Mouse (Mus musculus): ENCODE measurements around the gene Casc4. TPM values are rescaled to one million over a fixed set of nuclear protein-coding genes. Genes with fewer than 3 reads are reported as not detected.

Casc4 gene
- total and polyA plus RNA-seq, 3 experiments, result 2.9 to 10.8 (median 7.8) TPM

DNA sequence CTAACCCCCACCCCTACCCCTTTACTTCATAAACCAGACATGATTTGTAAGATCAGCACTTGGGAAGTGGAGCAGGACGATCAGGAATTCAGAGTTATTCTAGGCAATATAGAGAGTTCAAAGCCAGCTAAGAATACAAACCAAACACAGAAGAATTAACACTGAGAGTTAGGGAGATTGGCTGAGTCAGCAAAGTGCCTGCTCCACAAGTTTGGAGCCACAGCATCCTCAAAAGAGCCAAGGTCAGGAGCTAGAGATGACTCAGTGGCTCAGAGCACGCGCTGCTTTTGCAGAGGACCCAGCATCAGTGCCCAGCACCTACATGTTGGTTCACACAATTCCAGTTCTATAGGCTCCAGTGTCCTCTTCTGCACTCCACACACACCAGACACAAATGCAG is 76.6 kb downstream of the Casc4 start:
- Histone ChIP-seq H3K4me1 (ENCODE audit: control insufficient read depth, insufficient read depth, low read length) (no peaks in the 10 kb centered on the region), H3K79me2 (replicated peaks; ENCODE audit: control insufficient read depth, insufficient read depth, low read length) (no peaks in the 10 kb centered on the region), H3K9ac (ENCODE audit: low read depth, low read length) (no peak overlapping the region), H3K27ac (no peak overlapping the region), H3K27me3 (ENCODE audit: control insufficient read depth, insufficient read depth, low read length) (no peaks in the 10 kb centered on the region), H3K4me3 (no peak overlapping the region), H3K36me3 (ENCODE audit: control insufficient read depth, insufficient read depth, low read length) (no peaks in the 10 kb centered on the region)
- TF ChIP-seq POLR2A (IDR thresholded peaks at IDR 0.05; ENCODE audit: insufficient read depth, low read depth, low read length), result no peak
- TF ChIP-seq EP300 (IDR thresholded peaks at IDR 0.05; ENCODE audit: insufficient read depth, low read depth, low read length), result no peak
- TF ChIP-seq CTCF (IDR thresholded peaks at IDR 0.05), result no peak
- DNase-seq, result no peak
- WGBS, result 65% methylated on average over 3 of the region's 3 CpGs
- intact Hi-C loops (cut with DNase I), result no loop called here

DNA sequence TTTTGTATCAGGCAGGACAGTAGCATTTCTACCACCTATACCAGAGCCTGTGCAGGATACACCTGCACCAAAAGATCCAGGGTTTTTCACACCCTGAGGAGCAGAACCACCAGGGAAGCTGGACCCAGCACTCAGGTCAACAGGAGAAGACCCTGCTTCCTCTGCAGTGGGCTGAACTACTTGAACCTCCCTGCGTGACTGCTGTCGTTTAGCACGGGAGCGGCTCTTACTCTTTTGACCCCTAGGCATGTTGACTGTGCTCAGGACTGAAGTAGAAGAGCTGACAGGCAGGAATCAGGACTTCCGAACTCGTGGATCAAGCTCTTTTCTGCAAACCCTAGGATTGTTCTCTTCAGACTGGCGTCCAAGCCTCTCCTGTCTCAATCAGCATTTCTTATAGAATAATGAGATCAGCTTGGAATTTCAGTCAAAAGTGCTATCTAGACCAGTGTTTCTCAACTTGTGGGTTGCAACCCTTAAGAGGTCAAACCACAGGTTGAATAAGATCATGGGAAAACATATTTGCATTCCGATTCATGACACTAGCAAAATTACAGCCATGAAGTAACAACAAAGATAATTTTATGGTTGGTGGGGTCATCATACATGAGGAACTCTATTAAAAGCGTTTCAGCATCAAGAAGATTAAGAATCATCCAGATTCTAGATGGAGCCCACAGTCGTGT is 88.3 kb downstream of the Casc4 start:
- peak overlapping the region; percentile 55 for H3K9ac ChIP-seq (ENCODE audit: low read depth, low read length)
- H3K27me3 ChIP-seq (ENCODE audit: control insufficient read depth, insufficient read depth, low read length), result no peaks in the 10 kb centered on the region
- DNase-seq, result peak; percentile 2 to 18
- TF ChIP-seq EP300 (IDR thresholded peaks at IDR 0.05; ENCODE audit: insufficient read depth, low read depth, low read length), result no peak
- TF ChIP-seq CTCF (IDR thresholded peaks at IDR 0.05), result no peak
- TF ChIP-seq POLR2A (IDR thresholded peaks at IDR 0.05; ENCODE audit: insufficient read depth, low read depth, low read length), result no peak
- 17% methylated on average over 10 of the region's 10 CpGs for WGBS
- intact Hi-C loops (cut with DNase I), result loop anchor here (1.0 to 5.0 kb wide), 2 partner anchors 72 to 448 kb away; partner anchors contain the start of gene Eif3j1
- H3K4me1 ChIP-seq (ENCODE audit: control insufficient read depth, insufficient read depth, low read length), result peaks cover 11% of the 10 kb centered on the region
- peaks cover 2% of the 10 kb centered on the region; the same call in 1 of the 2 replicates for H3K79me2 ChIP-seq (replicated peaks; ENCODE audit: control insufficient read depth, insufficient read depth, low read length)
- peak overlapping the region; percentile 97 for H3K4me3 ChIP-seq
- peak overlapping the region; percentile 98 for H3K27ac ChIP-seq
- H3K36me3 ChIP-seq (ENCODE audit: control insufficient read depth, insufficient read depth, low read length), result peaks cover 8% of the 10 kb centered on the region; the same call in 1 of the 2 replicates

DNA sequence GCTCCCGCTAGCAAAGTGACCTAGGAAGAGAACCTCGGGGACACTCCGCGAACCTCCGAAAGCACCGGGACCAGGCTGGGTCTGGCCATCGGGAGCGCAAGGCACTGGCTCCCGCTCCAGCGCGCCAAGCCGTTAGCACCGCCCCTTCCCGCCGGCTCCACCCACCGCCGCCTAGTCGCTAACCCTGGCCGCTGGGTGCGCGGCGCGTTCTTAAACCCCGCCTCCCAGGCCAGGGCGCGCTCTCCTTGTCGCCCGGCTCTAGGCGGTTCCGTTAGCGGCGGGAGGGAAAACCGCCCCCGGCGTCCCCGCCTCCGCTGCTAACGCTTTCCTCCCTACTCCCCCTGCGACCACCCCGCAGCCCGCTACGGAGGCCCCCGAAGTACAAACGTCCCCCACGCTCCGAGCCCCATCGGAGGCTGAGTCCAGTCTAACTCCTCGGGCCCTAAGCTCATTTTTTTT is 89.0 kb downstream of the Casc4 start, which contains the start of the genes Ctdspl2 and Mageb3:
TSS of gene Ctdspl2 (plus strand) at position 237 of the 459 bp plus-strand sequence.
TSS of gene Mageb3 (minus strand) at position 328 of the 459 bp plus-strand sequence.
- peaks cover 2% of the 10 kb centered on the region; the same call in 1 of the 2 replicates for H3K79me2 ChIP-seq (replicated peaks; ENCODE audit: control insufficient read depth, insufficient read depth, low read length)
- peaks cover 8% of the 10 kb centered on the region; the same call in 1 of the 2 replicates for H3K36me3 ChIP-seq (ENCODE audit: control insufficient read depth, insufficient read depth, low read length)
- H3K9ac ChIP-seq (ENCODE audit: low read depth, low read length), result peak within 1 kb of the TSS; percentile 86
- no peaks in the 10 kb centered on the region for H3K27me3 ChIP-seq (ENCODE audit: control insufficient read depth, insufficient read depth, low read length)
- peak within 1 kb of the TSS; percentile 97 for H3K4me3 ChIP-seq
- intact Hi-C loops (cut with DNase I), result loop anchor here (1.0 to 5.0 kb wide), 2 partner anchors 72 to 448 kb away; partner anchors contain the start of gene Eif3j1
- H3K27ac ChIP-seq, result peak within 1 kb of the TSS; percentile 98
- DNase-seq, result peak; percentile 99
- TF ChIP-seq POLR2A (IDR thresholded peaks at IDR 0.05; ENCODE audit: insufficient read depth, low read depth, low read length), result peak; percentile 63
- TF ChIP-seq EP300 (IDR thresholded peaks at IDR 0.05; ENCODE audit: insufficient read depth, low read depth, low read length), result peak; percentile 15; the same call in 1 of the 2 replicates
- peak; percentile 48 for TF ChIP-seq CTCF (IDR thresholded peaks at IDR 0.05)
- WGBS, result under 1% methylated on average over 48 of the region's 48 CpGs
- H3K4me1 ChIP-seq (ENCODE audit: control insufficient read depth, insufficient read depth, low read length), result peaks cover 11% of the 10 kb centered on the region

DNA sequence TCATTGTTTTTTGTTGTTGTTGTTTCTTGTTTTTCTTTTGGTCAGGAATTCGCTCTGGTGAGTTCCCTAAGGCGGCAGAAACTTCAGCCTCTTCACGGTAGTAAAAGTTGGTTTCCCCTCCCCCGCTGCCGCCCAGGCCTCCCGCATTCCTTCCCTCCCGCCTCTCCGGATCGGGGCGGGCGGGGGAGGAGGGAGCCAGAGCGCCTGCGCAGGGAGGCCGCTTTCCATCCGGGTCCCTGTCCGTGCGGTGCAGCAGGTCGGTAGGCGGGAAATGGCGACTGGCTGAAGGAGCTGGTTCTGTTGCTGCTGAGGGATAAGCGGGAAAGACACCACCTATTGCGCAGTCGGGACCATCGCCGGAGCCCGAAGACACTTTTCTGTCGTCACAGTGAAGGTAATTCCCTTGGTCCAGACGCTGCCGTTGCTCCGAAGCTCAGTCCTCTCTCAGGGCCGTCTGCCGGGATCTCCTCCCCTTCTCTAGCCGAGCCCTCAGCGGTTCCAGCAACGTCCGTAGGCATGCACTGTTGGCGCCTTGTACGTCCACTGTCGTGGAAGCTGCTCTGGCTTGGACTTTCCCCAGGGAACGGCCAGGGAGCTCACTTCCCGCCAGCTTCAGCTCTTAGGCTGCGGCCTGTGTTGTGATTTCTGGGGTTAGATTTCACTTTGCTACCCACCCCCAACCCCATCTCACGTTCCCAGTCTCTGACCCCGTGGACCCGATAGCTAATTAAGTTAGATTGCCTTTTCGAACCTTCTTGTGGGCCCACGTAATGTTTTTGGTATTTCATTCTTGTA is 89.7 kb downstream of the Casc4 start:
- Histone ChIP-seq H3K4me1 (ENCODE audit: control insufficient read depth, insufficient read depth, low read length) (peaks cover 11% of the 10 kb centered on the region), H3K9ac (ENCODE audit: low read depth, low read length) (peak overlapping the region; percentile 86), H3K79me2 (replicated peaks; ENCODE audit: control insufficient read depth, insufficient read depth, low read length) (peaks cover 2% of the 10 kb centered on the region; the same call in 1 of the 2 replicates), H3K27me3 (ENCODE audit: control insufficient read depth, insufficient read depth, low read length) (no peaks in the 10 kb centered on the region), H3K36me3 (ENCODE audit: control insufficient read depth, insufficient read depth, low read length) (peaks cover 8% of the 10 kb centered on the region; the same call in 1 of the 2 replicates), H3K27ac (peak overlapping the region; percentile 98), H3K4me3 (peak overlapping the region; percentile 97)
- TF ChIP-seq POLR2A (IDR thresholded peaks at IDR 0.05; ENCODE audit: insufficient read depth, low read depth, low read length) (peak; percentile 88), EP300 (IDR thresholded peaks at IDR 0.05; ENCODE audit: insufficient read depth, low read depth, low read length) (no peak), CTCF (IDR thresholded peaks at IDR 0.05) (no peak)
- intact Hi-C loops (cut with DNase I), result loop anchor here (5.0 kb wide), 1 partner anchor 71 kb away; the partner anchor contains the start of gene Eif3j1
- WGBS, result under 1% methylated on average over 47 of the region's 47 CpGs
- DNase-seq, result peak; percentile 95 to 97

DNA sequence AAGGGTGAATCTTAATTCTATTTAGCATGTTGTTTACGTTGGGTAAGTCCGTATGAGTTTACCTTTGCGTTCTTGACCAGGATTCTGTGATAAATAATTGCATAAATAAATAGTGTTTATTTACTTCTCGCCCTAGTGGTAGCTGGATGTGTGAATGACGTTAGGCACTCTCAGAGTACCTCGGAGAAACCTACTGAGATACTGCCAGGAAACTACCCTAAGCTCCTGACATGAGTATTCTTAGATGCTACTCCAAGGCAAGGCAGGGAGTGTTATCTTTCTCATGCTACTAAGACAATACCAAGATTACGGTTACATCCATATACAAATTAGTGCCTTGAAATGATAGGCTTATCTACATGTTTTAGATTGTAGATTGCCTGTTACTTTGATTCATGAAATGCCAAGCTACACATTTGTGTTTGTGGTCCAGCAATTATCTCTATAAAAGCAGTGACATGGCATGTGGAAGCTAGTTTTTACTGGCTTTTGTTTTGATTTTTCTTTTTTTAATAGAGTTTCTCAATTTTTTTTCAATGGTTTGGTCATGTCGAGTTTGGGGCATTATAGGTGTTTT is 90.5 kb downstream of the Casc4 start:
- Histone ChIP-seq H3K4me1 (ENCODE audit: control insufficient read depth, insufficient read depth, low read length) (peaks cover 11% of the 10 kb centered on the region), H3K36me3 (ENCODE audit: control insufficient read depth, insufficient read depth, low read length) (peaks cover 8% of the 10 kb centered on the region; the same call in 1 of the 2 replicates), H3K79me2 (replicated peaks; ENCODE audit: control insufficient read depth, insufficient read depth, low read length) (peaks cover 2% of the 10 kb centered on the region; the same call in 1 of the 2 replicates), H3K27me3 (ENCODE audit: control insufficient read depth, insufficient read depth, low read length) (no peaks in the 10 kb centered on the region), H3K4me3 (peak overlapping the region; percentile 97), H3K27ac (peak overlapping the region; percentile 98; the same call in 1 of the 2 replicates), H3K9ac (ENCODE audit: low read depth, low read length) (no peak overlapping the region; the same call in 1 of the 2 replicates)
- DNase-seq, result no peak
- TF ChIP-seq POLR2A (IDR thresholded peaks at IDR 0.05; ENCODE audit: insufficient read depth, low read depth, low read length), result no peak
- 0 out of 2 replicates have a peak, but pooled peaks have one; percentile 2 for TF ChIP-seq CTCF (IDR thresholded peaks at IDR 0.05)
- 3% methylated on average over 8 of the region's 8 CpGs for WGBS
- intact Hi-C loops (cut with DNase I), result loop anchor here (5.0 kb wide), 1 partner anchor 70 kb away; the partner anchor contains the start of gene Eif3j1

Other genes with a start within 250 kb of the Casc4 start
- 100 to 1,000 TPM; 124 to 245 TPM for gene Frmd5, start 59.9 kb upstream of the Casc4 start, total RNA-seq (2021)
- gene Frmd5, start 59.9 kb upstream of the Casc4 start, polyA plus RNA-seq (2012; rRNA removed), result 197 and 281 TPM in 2 replicates
- gene Ctdspl2, start 89.0 kb downstream of the Casc4 start, total RNA-seq (2021), result 10 to 100 TPM; 12.1 to 12.6 TPM
- gene Ctdspl2, start 89.0 kb downstream of the Casc4 start, polyA plus RNA-seq (2012; rRNA removed), result 3.1 and 6.1 TPM in 2 replicates
- not detected for gene Mageb3, start 89.1 kb downstream of the Casc4 start, total RNA-seq (2021)
- not detected in 2 replicates for gene Mageb3, start 89.1 kb downstream of the Casc4 start, polyA plus RNA-seq (2012; rRNA removed)
- gene Eif3j1, start 161.6 kb downstream of the Casc4 start, total RNA-seq (2021), result 10 to 100 TPM; 20.0 to 22.2 TPM
- 4.7 and 15.6 TPM in 2 replicates for gene Eif3j1, start 161.6 kb downstream of the Casc4 start, polyA plus RNA-seq (2012; rRNA removed)